Mouse (Mus musculus): Measurements from ENCODE around the gene Eif2a.
"Not testable (repeated sequence)": the region's sequence is repeated elsewhere in the genome, so short reads cannot be mapped to it uniquely, and the experiment has no call there.

The Eif2a gene

GRCm38 (mm10) chr3:58523386-58523785, 2.2 kb upstream of the Eif2a start:
- DNase-seq = no peak

- DNase-seq = no peak
Measured at GRCm38 (mm10) chr3:58524246-58524645, 1.4 kb upstream of the Eif2a start.

- DNase-seq = no peak
Measured at GRCm38 (mm10) chr3:58525166-58525565, 455 bp upstream of the Eif2a start.

GRCm38 (mm10) chr3:58526408-58526737, 752 bp downstream of the Eif2a start:
- DNase-seq = no peak

GRCm38 (mm10) chr3:58536573-58536972, 11.0 kb downstream of the Eif2a start:
- DNase-seq = no peak

GRCm38 (mm10) chr3:58552001-58552811, 26.6 kb downstream of the Eif2a start:
- DNase-seq = no peak

- DNase-seq = no peak
Measured at GRCm38 (mm10) chr3:58556649-58557048, 31.0 kb downstream of the Eif2a start.

GRCm38 (mm10) chr3:58559887-58560286, 34.3 kb downstream of the Eif2a start:
- DNase-seq = no peak

- DNase-seq = no peak
Measured at GRCm38 (mm10) chr3:58561437-58561836, 35.8 kb downstream of the Eif2a start.

- DNase-seq = no peak
Measured at GRCm38 (mm10) chr3:58570821-58571220, 45.2 kb downstream of the Eif2a start.

- peak; percentile 95 to 96 for DNase-seq
Measured at GRCm38 (mm10) chr3:58576137-58577066, 50.8 kb downstream of the Eif2a start, which contains the start of gene Selenot. Selenot (plus strand) TSS chr3:58576636.

- no peak for DNase-seq
Measured at GRCm38 (mm10) chr3:58577067-58577503, 51.5 kb downstream of the Eif2a start.

GRCm38 (mm10) chr3:58577506-58578050, 52.0 kb downstream of the Eif2a start:
- DNase-seq = no peak

- no peak for DNase-seq
Measured at GRCm38 (mm10) chr3:58581530-58581929, 55.9 kb downstream of the Eif2a start.

- no peak for DNase-seq
Measured at GRCm38 (mm10) chr3:58582297-58582696, 56.7 kb downstream of the Eif2a start.

GRCm38 (mm10) chr3:58582788-58583426, 57.3 kb downstream of the Eif2a start:
- no peak for DNase-seq

GRCm38 (mm10) chr3:58590544-58590943, 64.9 kb downstream of the Eif2a start:
- not testable (repeated sequence) for DNase-seq

- DNase-seq = not testable (repeated sequence)
Measured at GRCm38 (mm10) chr3:58592666-58593065, 67.0 kb downstream of the Eif2a start.

GRCm38 (mm10) chr3:58593623-58594022, 68.0 kb downstream of the Eif2a start:
- DNase-seq = no peak
